Mouse (Mus musculus) lung, postnatal 0 days (tissue): Measurements from ENCODE around the gene Mn1.

Experiments
- CTCF ChIP-seq: IDR thresholded peaks from 2 replicates; pipeline ENCODE4 v1.5.1; 2016; ENCODE audit warnings: antibody characterized with exemption, mild to moderate bottlenecking
- EP300 ChIP-seq: IDR thresholded peaks from 2 replicates; pipeline ENCODE4 v1.6.1; 2016; ENCODE audit warnings: antibody characterized with exemption, mild to moderate bottlenecking, control low read depth

DNA sequence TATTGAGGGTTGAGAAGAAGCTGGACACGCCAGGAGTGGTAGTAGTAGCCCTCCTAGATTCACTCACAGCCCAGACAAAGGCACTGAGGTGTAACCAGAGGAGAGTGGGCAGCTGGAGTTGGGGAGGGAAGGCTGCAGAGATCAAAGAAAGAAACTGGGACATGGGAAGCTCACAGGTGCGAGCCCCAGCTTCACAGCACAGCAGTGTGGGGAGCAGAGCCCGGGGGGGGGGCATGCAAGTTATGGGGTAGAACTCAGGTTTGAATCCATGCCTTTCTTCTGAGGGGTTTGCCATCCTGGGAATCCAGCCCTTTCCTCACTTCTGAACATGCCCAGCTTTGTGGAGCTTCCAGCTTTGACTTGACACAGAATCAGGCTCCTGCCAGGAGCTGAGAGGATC is 82.9 kb downstream of the Mn1 start:
- TF ChIP-seq CTCF, result no peak
- TF ChIP-seq EP300, result no peak
